Mouse (Mus musculus) frontal cortex, postnatal 14 days (tissue): ENCODE measurements around the gene Svs1.
A peak's percentile ranks its signal among the peaks of the same experiment; 100 is the strongest.

ENCODE experiments used
- DNase-seq, 2 experiments: peaks; one replicate each; pipeline ENCODE4 v3.0.0; 2022; ENCODE audit warnings: low spot score in 2 of 2

Svs1 gene

DNA sequence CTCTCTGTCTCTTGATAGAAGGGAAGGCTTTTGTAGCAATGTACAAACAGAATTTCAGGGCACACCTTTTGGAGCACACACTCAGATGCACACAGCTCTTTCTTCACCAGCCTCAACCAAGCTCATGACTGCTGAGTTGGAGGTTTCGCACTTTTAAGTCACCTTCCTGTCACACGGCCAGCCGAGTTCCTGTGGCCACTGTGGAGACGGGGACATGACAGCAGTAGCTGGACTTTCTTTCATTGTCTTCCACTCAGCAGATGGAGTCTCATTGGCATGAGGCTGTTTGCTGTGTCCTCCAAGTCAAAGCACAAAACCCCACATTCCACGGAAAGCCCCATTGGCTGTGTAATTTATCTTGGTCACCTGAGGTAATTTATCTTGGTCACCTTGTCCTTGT is 24.5 kb downstream of the Svs1 start:
- DNase-seq = no peak

- DNase-seq = no peak
Observed at GRCm38 (mm10) chr6:49013023-49013422, 26.4 kb downstream of the Svs1 start.

DNA sequence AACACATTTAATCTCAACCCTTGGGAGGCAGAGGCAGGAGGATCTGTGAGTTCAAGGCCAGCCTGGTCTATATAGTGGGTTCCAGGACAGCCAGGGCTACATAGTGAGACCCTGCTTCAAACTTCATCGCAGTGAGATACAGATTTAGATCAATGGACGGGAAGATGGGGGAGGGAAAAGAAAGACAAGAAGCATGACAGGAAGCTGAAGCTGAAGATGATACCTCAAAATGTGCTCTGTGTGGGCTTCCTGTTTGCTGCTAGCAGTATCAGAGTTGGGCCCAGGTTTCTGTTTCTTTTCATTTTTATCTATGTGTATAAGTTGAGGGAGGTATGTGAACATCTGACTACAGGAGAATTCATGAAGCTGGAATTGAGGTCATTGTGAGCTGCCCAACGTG is 26.8 kb downstream of the Svs1 start:
- DNase-seq = no peak

DNA sequence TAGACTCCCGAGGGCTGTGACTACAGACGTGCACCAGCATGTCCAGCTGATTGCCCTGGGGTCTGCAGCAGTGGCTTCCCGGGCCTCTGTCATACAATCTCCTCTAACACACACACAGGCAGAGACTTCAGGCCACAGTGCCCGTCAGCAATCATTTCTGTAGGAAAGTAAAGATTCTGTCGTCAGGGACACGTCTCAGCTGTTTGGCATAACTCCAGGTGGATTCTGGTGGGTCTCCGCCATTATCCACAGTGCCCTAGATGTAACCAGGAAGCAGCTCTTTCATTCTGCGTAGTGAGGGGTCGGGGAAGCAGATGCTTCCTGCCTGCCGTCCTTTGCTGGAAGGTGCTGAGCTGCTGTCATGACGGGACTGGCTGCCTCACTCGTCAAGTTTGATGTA is 30.5 kb downstream of the Svs1 start:
- DNase-seq = no peak

GRCm38 (mm10) chr6:49019341-49019740 is 32.7 kb downstream of the Svs1 start:
- DNase-seq = no peak

GRCm38 (mm10) chr6:49021141-49022012 is 34.7 kb downstream of the Svs1 start:
- DNase-seq = peak; percentile 31 to 63

DNA sequence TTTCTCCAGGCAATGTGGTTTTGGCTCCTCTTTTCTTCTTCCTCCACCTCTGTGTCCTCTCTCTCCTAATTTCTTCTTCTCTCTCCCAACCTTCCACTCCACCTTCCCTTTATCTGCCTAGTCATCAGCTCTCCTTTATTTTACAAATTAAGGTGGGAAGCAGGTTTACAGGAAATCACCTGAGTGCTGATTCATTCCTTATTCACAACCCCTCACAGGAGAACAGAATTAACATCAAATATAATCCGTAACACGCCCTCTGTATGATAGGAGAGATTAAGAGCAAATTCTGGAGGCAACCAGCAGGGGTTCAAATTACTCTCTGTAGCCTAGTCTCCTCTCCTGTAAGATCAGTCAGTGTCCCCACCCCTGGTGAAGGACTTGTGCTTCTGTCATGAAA is 35.7 kb downstream of the Svs1 start:
- DNase-seq = no peak

GRCm38 (mm10) chr6:49023315-49023714 is 36.7 kb downstream of the Svs1 start:
- no peak for DNase-seq

GRCm38 (mm10) chr6:49025290-49025689 is 38.6 kb downstream of the Svs1 start:
- DNase-seq = no peak

- no peak for DNase-seq
Observed at GRCm38 (mm10) chr6:49026496-49026895, 39.8 kb downstream of the Svs1 start.

DNA sequence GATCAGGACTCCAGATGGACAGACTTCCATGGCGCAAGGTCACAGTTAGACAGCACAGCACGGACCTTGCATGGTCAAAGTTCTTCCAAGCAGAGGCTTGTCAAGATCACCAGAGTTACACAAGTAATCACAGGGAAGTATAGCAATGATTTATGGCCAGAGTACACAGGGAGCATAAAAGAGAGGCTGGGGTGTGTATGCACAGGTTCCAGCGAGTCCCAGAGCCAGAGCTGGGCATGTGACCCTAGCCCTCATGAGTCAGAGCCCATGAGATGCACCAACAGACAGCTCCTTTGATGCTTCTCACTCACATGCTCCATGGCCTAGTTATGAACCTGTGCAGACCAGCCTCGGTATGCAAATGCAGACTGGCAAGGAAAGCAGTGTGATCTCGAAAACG is 41.4 kb downstream of the Svs1 start:
- no peak for DNase-seq

DNA sequence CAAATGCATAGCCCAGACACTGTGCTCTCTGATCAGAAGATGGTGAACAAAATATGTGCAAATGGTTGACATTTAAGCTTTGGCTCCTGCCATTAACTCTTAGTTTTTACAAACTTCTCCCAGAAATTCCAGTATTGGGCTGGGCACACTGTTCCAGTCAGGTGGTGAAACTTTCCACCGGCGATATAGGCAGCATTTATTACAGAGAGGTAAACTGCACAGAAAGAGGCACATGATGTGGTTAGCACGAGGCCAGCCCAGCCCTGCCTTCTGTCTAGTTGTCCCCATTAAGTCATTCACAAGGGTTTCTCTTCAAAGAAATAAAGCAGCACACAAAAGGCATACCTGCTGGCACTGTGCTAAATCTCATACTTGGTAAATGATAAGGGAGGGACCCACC is 42.0 kb downstream of the Svs1 start:
- no peak for DNase-seq

- no peak for DNase-seq
Observed at GRCm38 (mm10) chr6:49031230-49031629, 44.6 kb downstream of the Svs1 start.

- no peak for DNase-seq
Observed at GRCm38 (mm10) chr6:49032783-49033182, 46.1 kb downstream of the Svs1 start.

DNA sequence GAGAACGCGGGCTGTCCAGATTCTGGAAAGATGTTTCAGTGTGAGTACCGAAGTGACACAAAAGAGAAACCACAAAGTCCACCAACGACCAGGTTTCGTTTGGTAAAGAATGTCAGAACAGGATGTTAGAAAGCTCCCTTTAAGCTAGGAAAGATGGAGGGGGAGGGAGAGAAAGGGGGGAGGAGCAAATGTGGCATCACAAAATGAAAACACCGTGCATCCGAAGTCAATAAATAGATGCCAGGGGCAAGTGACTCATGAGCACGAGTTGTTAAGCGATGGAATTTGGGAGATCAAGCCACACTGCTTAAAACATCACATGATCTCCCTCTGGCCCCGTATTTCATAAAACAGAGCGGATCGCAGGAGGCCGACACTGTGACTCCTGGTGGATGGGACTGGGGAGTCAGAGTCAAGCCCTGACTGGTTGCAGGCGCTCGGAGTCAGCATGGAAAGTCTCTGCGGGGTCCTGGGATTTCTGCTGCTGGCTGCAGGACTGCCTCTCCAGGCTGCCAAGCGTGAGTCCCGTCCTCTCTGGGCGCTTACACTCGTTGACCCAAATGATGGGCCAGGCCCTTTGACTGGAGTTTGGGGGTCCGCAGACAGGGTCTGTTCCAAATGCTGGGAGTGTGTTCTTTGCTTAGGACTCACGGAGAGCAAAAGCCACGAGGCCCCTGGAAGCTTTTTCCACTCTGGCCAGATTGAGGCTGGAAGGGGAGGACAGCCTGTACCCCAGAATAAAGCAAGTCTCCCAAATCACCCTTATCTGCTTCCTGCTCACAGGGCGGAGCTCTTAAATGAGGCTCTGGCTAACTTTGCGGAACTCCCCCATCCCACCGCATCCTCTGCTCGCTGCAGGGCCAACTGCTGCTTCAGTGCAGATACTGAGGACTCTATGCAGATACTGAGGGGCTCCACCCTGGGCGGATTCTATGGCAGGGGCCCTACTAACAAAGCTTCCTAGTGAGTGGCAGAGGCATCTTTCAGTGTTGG is 49.9 kb downstream of the Svs1 start, which contains the start of gene Gpnmb:
Gene Gpnmb, plus strand, starts transcription at position 272 of the 993 bp plus-strand sequence.
- DNase-seq = no peak

GRCm38 (mm10) chr6:49037268-49037662 is 50.6 kb downstream of the Svs1 start:
- DNase-seq = no peak

GRCm38 (mm10) chr6:49039470-49040180 is 53.0 kb downstream of the Svs1 start:
- peak in 1 of 2 experiments; percentile 62 for DNase-seq
